Mouse (Mus musculus): ENCODE data around the gene Ceacam16. TPM values are rescaled to one million over a fixed set of nuclear protein-coding genes. Genes with fewer than 3 reads are reported as not detected.

Gene Ceacam16
- total and polyA plus RNA-seq, 3 experiments: 1.1 to 7.7 (median 3.2) TPM

GRCm38 (mm10) chr7:19880754-19881153, 19.7 kb upstream of the Ceacam16 start:
- Histone ChIP-seq H3K27ac (ENCODE audit: insufficient read depth, low read depth) (no peak overlapping the region), H3K9me3 (replicated peaks; ENCODE audit: low read length) (no peaks in the 10 kb centered on the region), H3K9ac (ENCODE audit: insufficient read depth, low read depth) (no peak overlapping the region), H3K4me1 (ENCODE audit: control insufficient read depth in 1 of 2, insufficient read depth in 2 of 2) (peaks cover 11 to 38% of the 10 kb centered on the region in 2 experiments; a peak in 3 of 4 replicates), H3K36me3 (replicated peaks in 1 of 2; ENCODE audit: control insufficient read depth in 1 of 2, insufficient read depth in 1 of 2, low read length in 1 of 2) (no peaks in the 10 kb centered on the region), H3K4me3 (replicated peaks in 1 of 3; ENCODE audit: low read depth in 2 of 3, low read length in 2 of 3, poor library complexity in 1 of 3) (no peak overlapping the region), H3K27me3 (replicated peaks) (no peaks in the 10 kb centered on the region), H3K79me2 (replicated peaks; ENCODE audit: control insufficient read depth, extremely low read depth, insufficient read depth, poor library complexity, severe bottlenecking) (no peaks in the 10 kb centered on the region), H3K4me2 (ENCODE audit: insufficient read depth, low read depth, poor library complexity, severe bottlenecking) (no peak overlapping the region)
- TF ChIP-seq NELFE (IDR thresholded peaks at IDR 0.05; ENCODE audit: low read depth, low read length): no peak
- peak in 1 of 2 experiments; percentile 46; a peak in 1 of 4 replicates for TF ChIP-seq CTCF (conservative IDR thresholded peaks at IDR 0.05 in 1 of 2, IDR thresholded peaks at IDR 0.05 in 1 of 2; ENCODE audit: low read depth in 2 of 2, low read length in 2 of 2)
- DNase-seq (ENCODE audit: extremely low read depth): no peak
- in situ Hi-C loops (cut with MboI; ENCODE audit: low pct_ligation_motif_present, low pct_unique_long_range_greater_than_20kb, low sequenced_read_pairs): no loop called here
- dilution Hi-C loops (cut with MboI; ENCODE audit: extremely low pct_ligation_motif_present, extremely low pct_unique_long_range_greater_than_20kb, low sequenced_read_pairs): no loop called here

- H3K4me1 ChIP-seq (ENCODE audit: control insufficient read depth in 1 of 2, insufficient read depth in 2 of 2): peaks cover 11 to 37% of the 10 kb centered on the region in 2 experiments
- dilution Hi-C loops (cut with MboI; ENCODE audit: extremely low pct_ligation_motif_present, extremely low pct_unique_long_range_greater_than_20kb, low sequenced_read_pairs): no loop called here
- H3K4me2 ChIP-seq (ENCODE audit: insufficient read depth, low read depth, poor library complexity, severe bottlenecking): peak overlapping the region; percentile 86; the same call in 1 of the 2 replicates
- no peak; the same call in 1 of the 2 replicates for TF ChIP-seq RCOR1 (conservative IDR thresholded peaks at IDR 0.05; ENCODE audit: low read depth, low read length)
- peak; percentile 90 for TF ChIP-seq BHLHE40 (IDR thresholded peaks at IDR 0.05; ENCODE audit: low read depth, low read length)
- peak; percentile 57; the same call in 1 of the 2 replicates for TF ChIP-seq USF1 (IDR thresholded peaks at IDR 0.05; ENCODE audit: low read depth, low read length)
- TF ChIP-seq ZKSCAN1 (IDR thresholded peaks at IDR 0.05; ENCODE audit: borderline replicate concordance, low read depth, low read length): no peak
- TF ChIP-seq ETS1 (conservative IDR thresholded peaks at IDR 0.05; ENCODE audit: low read depth, low read length): peak; percentile 87
- peak; percentile 45 for TF ChIP-seq MAX (IDR thresholded peaks at IDR 0.05; ENCODE audit: low read length)
- TF ChIP-seq MEF2A (IDR thresholded peaks at IDR 0.05; ENCODE audit: borderline replicate concordance, low read depth, low read length): peak; percentile 28; the same call in 1 of the 2 replicates
- TF ChIP-seq POLR2AphosphoS2 (IDR thresholded peaks at IDR 0.05; ENCODE audit: low read depth, low read length): no peak
- peak; percentile 14 for TF ChIP-seq MYC (IDR thresholded peaks at IDR 0.05; ENCODE audit: low read depth, low read length)
- TF ChIP-seq IRF4 (IDR thresholded peaks at IDR 0.05; ENCODE audit: low read depth, low read length): peak; percentile 47; the same call in 1 of the 2 replicates
- TF ChIP-seq TCF12 (IDR thresholded peaks at IDR 0.05; ENCODE audit: low read depth, low read length): no peak
- no peak for TF ChIP-seq GABPA (IDR thresholded peaks at IDR 0.05; ENCODE audit: insufficient replicate concordance, low read depth, low read length)
- peak; percentile 22 for TF ChIP-seq NELFE (IDR thresholded peaks at IDR 0.05; ENCODE audit: low read depth, low read length)
- TF ChIP-seq ZC3H11A (IDR thresholded peaks at IDR 0.05; ENCODE audit: low read depth, low read length): no peak
- no peak; the same call in 1 of the 2 replicates for TF ChIP-seq SIN3A (IDR thresholded peaks at IDR 0.05; ENCODE audit: low read length)
- TF ChIP-seq KAT2A (IDR thresholded peaks at IDR 0.05; ENCODE audit: insufficient replicate concordance, low read length): 0 out of 2 replicates have a peak, but pooled peaks have one; percentile 19
- no peak for TF ChIP-seq UBTF (IDR thresholded peaks at IDR 0.05; ENCODE audit: low read depth, low read length)
- peak; percentile 64; the same call in 1 of the 2 replicates for TF ChIP-seq POLR2A (IDR thresholded peaks at IDR 0.05; ENCODE audit: low read depth, low read length)
- TF ChIP-seq CHD1 (IDR thresholded peaks at IDR 0.05; ENCODE audit: low read depth, low read length): no peak; the same call in 1 of the 2 replicates
- TF ChIP-seq USF2 (conservative IDR thresholded peaks at IDR 0.05; ENCODE audit: low read depth, low read length): peak; percentile 55
- TF ChIP-seq PAX5 (IDR thresholded peaks at IDR 0.05; ENCODE audit: low read length): no peak
- TF ChIP-seq HCFC1 (IDR thresholded peaks at IDR 0.05; ENCODE audit: low read depth, low read length): no peak; the same call in 1 of the 2 replicates
- peak; percentile 30; the same call in 1 of the 2 replicates for TF ChIP-seq CHD2 (IDR thresholded peaks at IDR 0.05; ENCODE audit: low read length)
- peak; percentile 17; the same call in 1 of the 2 replicates for TF ChIP-seq JUN (IDR thresholded peaks at IDR 0.05; ENCODE audit: insufficient read depth, low read depth, low read length)
- TF ChIP-seq MXI1 (IDR thresholded peaks at IDR 0.05; ENCODE audit: low read depth, low read length): peak; percentile 15
- TF ChIP-seq ZNF384 (IDR thresholded peaks at IDR 0.05; ENCODE audit: low read depth, low read length): no peak
- TF ChIP-seq RAD21 (IDR thresholded peaks at IDR 0.05; ENCODE audit: low read depth, low read length): no peak
- TF ChIP-seq SMC3 (IDR thresholded peaks at IDR 0.05; ENCODE audit: low read depth, low read length): peak; percentile 20; the same call in 1 of the 2 replicates
- peak; percentile 12; the same call in 1 of the 2 replicates for TF ChIP-seq JUND (conservative IDR thresholded peaks at IDR 0.05; ENCODE audit: low read depth, low read length)
- TF ChIP-seq MAZ (IDR thresholded peaks at IDR 0.05; ENCODE audit: low read depth, low read length): 0 out of 2 replicates have a peak, but pooled peaks have one; percentile 13
Measured at GRCm38 (mm10) chr7:19876781-19877425, 15.8 kb upstream of the Ceacam16 start.

More at GRCm38 (mm10) chr7:19876781-19877425, 15.8 kb upstream of the Ceacam16 start:
- Histone ChIP-seq H3K36me3 (replicated peaks in 1 of 2; ENCODE audit: control insufficient read depth in 1 of 2, insufficient read depth in 1 of 2, low read length in 1 of 2) (no peaks in the 10 kb centered on the region), H3K79me2 (replicated peaks; ENCODE audit: control insufficient read depth, extremely low read depth, insufficient read depth, poor library complexity, severe bottlenecking) (no peaks in the 10 kb centered on the region), H3K9ac (ENCODE audit: insufficient read depth, low read depth) (peak overlapping the region; percentile 67), H3K27ac (ENCODE audit: insufficient read depth, low read depth) (peak overlapping the region; percentile 66), H3K4me3 (replicated peaks in 1 of 3; ENCODE audit: low read depth in 2 of 3, low read length in 2 of 3, poor library complexity in 1 of 3) (peak overlapping the region in 1 of 3 experiments; percentile 12), H3K27me3 (replicated peaks) (no peaks in the 10 kb centered on the region), H3K9me3 (replicated peaks; ENCODE audit: low read length) (no peaks in the 10 kb centered on the region)
- in situ Hi-C loops (cut with MboI; ENCODE audit: low pct_ligation_motif_present, low pct_unique_long_range_greater_than_20kb, low sequenced_read_pairs): loop anchor here (5.0 to 10.0 kb wide), 2 partner anchors 50 to 372 kb away; partner anchors contain the start of genes Bloc1s3 and Trappc6a
- peak; percentile 93 for DNase-seq (ENCODE audit: extremely low read depth)
